Mouse (Mus musculus) WW6 (cell line): ENCODE measurements around the gene Myh2.

Experiments
- DNase-seq: peaks from one replicate; pipeline ENCODE4 v3.0.0-alpha.2; 2013; ENCODE audit warnings: low read depth, low spot score

Myh2 gene

DNA sequence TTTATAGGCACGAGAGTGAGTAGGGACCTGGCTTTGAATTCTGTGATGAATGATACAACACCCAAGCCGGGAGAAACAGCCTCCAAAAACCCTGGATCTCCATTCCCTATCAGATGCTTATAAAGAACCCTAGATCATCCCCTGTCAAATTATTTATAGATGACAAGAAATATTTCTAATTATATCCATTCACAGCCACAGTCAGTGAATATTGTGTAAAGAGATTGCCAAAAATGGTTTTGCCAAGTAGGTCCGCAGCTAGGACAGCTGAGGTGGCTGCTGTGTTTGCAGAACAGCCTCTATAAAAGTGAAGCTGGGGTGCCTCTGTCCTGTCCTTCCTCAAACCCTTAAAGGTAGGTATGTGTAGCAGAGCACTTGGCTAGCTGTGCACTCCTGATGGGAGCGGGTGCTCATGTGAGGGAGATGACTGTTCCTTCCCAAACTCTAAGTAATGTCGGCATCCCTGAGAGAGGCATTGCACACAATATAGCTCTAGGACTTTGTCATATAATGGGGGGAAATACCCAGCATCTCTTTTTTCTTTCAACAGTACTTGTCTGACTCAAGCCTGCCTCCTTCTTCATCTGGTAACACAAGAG, 66.8 kb downstream of the Myh2 start, which contains the start of gene Myh4:
TSS of gene Myh4 (plus strand) at position 549 of the 599 bp plus-strand sequence.
- no peak for DNase-seq

GRCm38 (mm10) chr11:67241051-67241450, 70.2 kb downstream of the Myh2 start:
- no peak for DNase-seq
